Mouse (Mus musculus) neural tube, embryonic 15.5 days (tissue): ENCODE measurements around the gene Mtfp1. TPM values are rescaled to one million over a fixed set of nuclear protein-coding genes. Genes with fewer than 3 reads are reported as not detected.
A peak's percentile ranks its signal among the peaks of the same experiment; 100 is the strongest.
"Not testable (repeated sequence)": the region's sequence is repeated elsewhere in the genome, so short reads cannot be mapped to it uniquely, and the experiment has no call there.

Source experiments
- ATAC-seq: fragments of 200-750 bp; cut with Nextera tagmentation; 2 replicates; pipeline ENCODE4 v1.8.0; 2017; ENCODE audit warnings: mild to moderate bottlenecking, moderate TSS enrichment, moderate library complexity; ENCODE audit not compliant: low FRiP score
- H3K27ac ChIP-seq: fragments of 300-500 bp; sonication (generic); replicated peaks from 2 replicates; pipeline ENCODE4 v1.5.1; 2015; ENCODE audit warnings: mild to moderate bottlenecking, inconsistent platforms
- H3K27me3 ChIP-seq: fragments of 300-500 bp; sonication (generic); replicated peaks from 2 replicates; pipeline ENCODE4 v1.6.1; 2015; ENCODE audit warnings: inconsistent platforms
- H3K36me3 ChIP-seq: fragments of 300-500 bp; sonication (generic); 2 replicates; pipeline ENCODE4 v1.6.1; 2015; ENCODE audit warnings: inconsistent platforms
- H3K4me1 ChIP-seq: fragments of 300-500 bp; sonication (generic); 2 replicates; pipeline ENCODE4 v1.6.1; 2015; ENCODE audit warnings: inconsistent platforms
- H3K4me2 ChIP-seq: fragments of 300-500 bp; sonication (generic); 2 replicates; pipeline ENCODE4 v1.6.1; 2015; ENCODE audit warnings: inconsistent platforms, mild to moderate bottlenecking, moderate library complexity
- H3K4me3 ChIP-seq: fragments of 300-500 bp; sonication (generic); replicated peaks from 2 replicates; pipeline ENCODE4 v1.5.1; 2015; ENCODE audit warnings: mild to moderate bottlenecking, inconsistent platforms
- H3K9ac ChIP-seq: fragments of 300-500 bp; sonication (generic); replicated peaks from 2 replicates; pipeline ENCODE4 v1.6.1; 2015; ENCODE audit warnings: mild to moderate bottlenecking, inconsistent platforms
- H3K9me3 ChIP-seq: fragments of 300-500 bp; sonication (generic); replicated peaks from 2 replicates; pipeline ENCODE4 v1.6.1; 2016; ENCODE audit warnings: inconsistent platforms
- WGBS: fragments of 180-500 bp; shearing (Covaris S2); methylation state at CpG from one replicate; pipeline ENCODE4 v1.1.7; 2015; ENCODE audit warnings: mixed read lengths; 5-methylcytosine and 5-hydroxymethylcytosine counted together
- polyA plus RNA-seq: library from polyadenylated mRNA; unstranded; fragments of >200 nt; fragmentation: Nextera tagmentation; extraction: Ambion mirVana; gene quantifications from 2 replicates; pipeline ENCODE4 v1.2.1, GENCODE M21; 2015

Mtfp1 gene
- 13.1 and 14.3 TPM in 2 replicates for polyA plus RNA-seq

GRCm38 (mm10) chr11:4095171-4096053 lies at the start of gene Mtfp1:
Gene Mtfp1, minus strand, starts transcription at chr11:4095445.
- no peak for ATAC-seq
- peak within 1 kb of the TSS; percentile 92 for H3K27ac ChIP-seq
- no peaks in the 10 kb centered on the region for H3K9me3 ChIP-seq
- peak within 1 kb of the TSS; percentile 60 for H3K4me3 ChIP-seq
- peak within 1 kb of the TSS; percentile 52 for H3K9ac ChIP-seq
- H3K4me2 ChIP-seq: peak within 1 kb of the TSS; percentile 84
- peaks cover 38% of the 10 kb centered on the region for H3K4me1 ChIP-seq
- 6% methylated on average over 33 of the region's 34 CpGs for WGBS
- H3K36me3 ChIP-seq: peaks cover 15% of the 10 kb centered on the region
- H3K27me3 ChIP-seq: no peaks in the 10 kb centered on the region

- WGBS: 90% methylated on average over 21 of the region's 21 CpGs
- Histone ChIP-seq H3K36me3 (peaks cover 62% of the 10 kb centered on the region), H3K27me3 (no peaks in the 10 kb centered on the region), H3K9me3 (no peaks in the 10 kb centered on the region), H3K27ac (no peak overlapping the region), H3K4me2 (no peak overlapping the region), H3K4me1 (peaks cover 4% of the 10 kb centered on the region; the same call in 1 of the 2 replicates), H3K4me3 (no peak overlapping the region), H3K9ac (no peak overlapping the region)
- no peak for ATAC-seq
These were observed 48.2 kb upstream of the Mtfp1 start for GRCm38 (mm10) chr11:4143281-4144062.

- H3K4me1 ChIP-seq: peaks cover 15% of the 10 kb centered on the region
These were observed 47.1 kb upstream of the Mtfp1 start for GRCm38 (mm10) chr11:4142352-4142751.

GRCm38 (mm10) chr11:4141505-4141904 lies 46.3 kb upstream of the Mtfp1 start:
- Histone ChIP-seq H3K9ac (no peak overlapping the region), H3K27ac (no peak overlapping the region), H3K27me3 (no peaks in the 10 kb centered on the region), H3K4me3 (no peak overlapping the region), H3K9me3 (no peaks in the 10 kb centered on the region), H3K36me3 (peaks cover 75% of the 10 kb centered on the region), H3K4me2 (no peak overlapping the region), H3K4me1 (peaks cover 24% of the 10 kb centered on the region)
- ATAC-seq: no peak

More at GRCm38 (mm10) chr11:4142352-4142751, 47.1 kb upstream of the Mtfp1 start:
- no peak overlapping the region for H3K9ac ChIP-seq
- no peak for ATAC-seq
- peaks cover 72% of the 10 kb centered on the region for H3K36me3 ChIP-seq
- no peak overlapping the region for H3K4me2 ChIP-seq
- H3K4me3 ChIP-seq: no peak overlapping the region
- WGBS: 88% methylated on average over 4 of the region's 4 CpGs
- H3K27me3 ChIP-seq: no peaks in the 10 kb centered on the region
- no peak overlapping the region for H3K27ac ChIP-seq
- no peaks in the 10 kb centered on the region for H3K9me3 ChIP-seq

- 32% methylated on average over 2 of the region's 2 CpGs for WGBS
- H3K4me2 ChIP-seq: no peak overlapping the region
- no peaks in the 10 kb centered on the region for H3K27me3 ChIP-seq
- H3K4me3 ChIP-seq: no peak overlapping the region
- H3K36me3 ChIP-seq: peaks cover 68% of the 10 kb centered on the region
- no peak overlapping the region for H3K27ac ChIP-seq
- peaks cover 37% of the 10 kb centered on the region for H3K4me1 ChIP-seq
- ATAC-seq: no peak
- no peak overlapping the region for H3K9ac ChIP-seq
- H3K9me3 ChIP-seq: no peaks in the 10 kb centered on the region
These were observed 43.7 kb upstream of the Mtfp1 start for GRCm38 (mm10) chr11:4138964-4139363.

GRCm38 (mm10) chr11:4134986-4135935 lies 40.0 kb upstream of the Mtfp1 start, which contains the start of gene Rnf215:
Gene Rnf215, plus strand, starts transcription at chr11:4135202.
- H3K4me2 ChIP-seq: peak within 1 kb of the TSS; percentile 80
- ATAC-seq: peak; percentile 90
- H3K36me3 ChIP-seq: peaks cover 31% of the 10 kb centered on the region
- H3K4me3 ChIP-seq: peak within 1 kb of the TSS; percentile 84
- peak within 1 kb of the TSS; percentile 93 for H3K27ac ChIP-seq
- H3K9me3 ChIP-seq: no peaks in the 10 kb centered on the region
- peaks cover 37% of the 10 kb centered on the region for H3K4me1 ChIP-seq
- WGBS: under 1% methylated on average over 66 of the region's 66 CpGs
- peak within 1 kb of the TSS; percentile 93 for H3K9ac ChIP-seq
- no peaks in the 10 kb centered on the region; the same call in 1 of the 2 replicates for H3K27me3 ChIP-seq

- Histone ChIP-seq H3K4me2 (peak overlapping the region; percentile 42), H3K36me3 (peaks cover 22% of the 10 kb centered on the region), H3K4me3 (0 out of 2 replicates have a peak overlapping the region, but pooled peaks have one; percentile 84), H3K9ac (0 out of 2 replicates have a peak overlapping the region, but pooled peaks have one; percentile 93), H3K9me3 (no peaks in the 10 kb centered on the region), H3K27me3 (no peaks in the 10 kb centered on the region; the same call in 1 of the 2 replicates), H3K4me1 (peaks cover 37% of the 10 kb centered on the region), H3K27ac (peak overlapping the region; percentile 93)
- 56% methylated on average over 6 of the region's 6 CpGs for WGBS
- no peak; the same call in 1 of the 2 replicates for ATAC-seq
These were observed 39.2 kb upstream of the Mtfp1 start for GRCm38 (mm10) chr11:4134400-4134799.

GRCm38 (mm10) chr11:4133450-4133849 lies 38.2 kb upstream of the Mtfp1 start:
- no peaks in the 10 kb centered on the region for H3K9me3 ChIP-seq
- H3K27me3 ChIP-seq: no peaks in the 10 kb centered on the region; the same call in 1 of the 2 replicates
- whole genome bisulfite sequencing: 54% methylated on average over 3 of the region's 3 CpGs
- no peak overlapping the region for H3K9ac ChIP-seq
- no peak overlapping the region for H3K4me3 ChIP-seq
- H3K27ac ChIP-seq: no peak overlapping the region
- no peak for ATAC-seq
- H3K4me2 ChIP-seq: no peak overlapping the region
- H3K4me1 ChIP-seq: peaks cover 33% of the 10 kb centered on the region
- H3K36me3 ChIP-seq: peaks cover 13% of the 10 kb centered on the region

- not testable (repeated sequence) for H3K4me2 ChIP-seq, ATAC-seq, H3K36me3 ChIP-seq, H3K27ac ChIP-seq, H3K4me3 ChIP-seq, H3K4me1 ChIP-seq, H3K27me3 ChIP-seq, H3K9ac ChIP-seq
- H3K9me3 ChIP-seq: 0 out of 2 replicates have a peak, but pooled peaks cover 11% of the 10 kb centered on the region
- WGBS: 92% methylated on average over 4 of the region's 4 CpGs
These were observed 33.2 kb upstream of the Mtfp1 start for GRCm38 (mm10) chr11:4128461-4128860.

- Histone ChIP-seq H3K4me2 (no peak overlapping the region), H3K9ac (no peak overlapping the region), H3K27ac (no peak overlapping the region), H3K9me3 (0 out of 2 replicates have a peak, but pooled peaks cover 11% of the 10 kb centered on the region), H3K4me3 (no peak overlapping the region), H3K36me3 (no peaks in the 10 kb centered on the region), H3K27me3 (no peaks in the 10 kb centered on the region; the same call in 1 of the 2 replicates), H3K4me1 (no peaks in the 10 kb centered on the region)
- 83% methylated on average over 1 of the region's 1 CpGs for WGBS
- ATAC-seq: no peak
These were observed 31.8 kb upstream of the Mtfp1 start for GRCm38 (mm10) chr11:4127059-4127458.
